Mouse (Mus musculus) forebrain, postnatal 0 days (tissue): Measurements from ENCODE around the gene Ugt1a5. TPM values are rescaled to one million over a fixed set of nuclear protein-coding genes. Genes with fewer than 3 reads are reported as not detected.

ENCODE experiments used
- ATAC-seq: fragments of 200-750 bp; cut with Nextera tagmentation; 2 replicates; pipeline ENCODE4 v1.8.0; 2017; ENCODE audit warnings: mild to moderate bottlenecking, moderate library complexity
- DNase-seq: peaks from one replicate; pipeline ENCODE4 v3.0.0-alpha.2; 2015
- H3K27ac ChIP-seq: fragments of 300-500 bp; sonication (generic); 2 replicates; pipeline ENCODE4 v1.5.1; 2014; ENCODE audit warnings: low read depth, mild to moderate bottlenecking, antibody characterized with exemption, low read length, moderate library complexity, mixed read lengths
- H3K27me3 ChIP-seq: fragments of 300-500 bp; sonication (generic); 2 replicates; pipeline ENCODE4 v1.6.1; 2014; ENCODE audit warnings: mild to moderate bottlenecking, low read length, mixed read lengths; ENCODE audit not compliant: insufficient read depth
- H3K36me3 ChIP-seq: fragments of 300-500 bp; sonication (generic); 2 replicates; pipeline ENCODE4 v1.6.1; 2014; ENCODE audit warnings: mild to moderate bottlenecking, moderate library complexity; ENCODE audit not compliant: insufficient read depth
- H3K4me1 ChIP-seq: fragments of 300-500 bp; sonication (generic); 2 replicates; pipeline ENCODE4 v1.6.1; 2014; ENCODE audit warnings: antibody characterized with exemption; ENCODE audit not compliant: insufficient read depth
- H3K4me2 ChIP-seq: fragments of 300-500 bp; sonication (generic); 2 replicates; pipeline ENCODE4 v1.6.1; 2014; ENCODE audit warnings: low read depth, mild to moderate bottlenecking, moderate library complexity
- H3K4me3 ChIP-seq: fragments of 300-500 bp; sonication (generic); 2 replicates; pipeline ENCODE4 v1.5.1; 2014; ENCODE audit warnings: low read depth, low read length, mixed read lengths
- H3K9ac ChIP-seq: fragments of 300-500 bp; sonication (generic); 2 replicates; pipeline ENCODE4 v1.6.1; 2014; ENCODE audit warnings: mild to moderate bottlenecking
- H3K9me3 ChIP-seq: fragments of 300-500 bp; sonication (generic); 2 replicates; pipeline ENCODE4 v1.6.1; 2016; ENCODE audit warnings: low read length
- CTCF ChIP-seq: sonication (generic); IDR thresholded peaks from 2 replicates; pipeline ENCODE4 v1.5.1; 2016; ENCODE audit warnings: antibody characterized with exemption, control low read depth, low read depth
- WGBS: fragments of 180-500 bp; shearing (Covaris S2); extraction: QIAGEN DNeasy Blood & Tissue Kit; methylation state at CpG from one replicate; pipeline ENCODE4 v1.1.7; 2014; 5-methylcytosine and 5-hydroxymethylcytosine counted together
- polyA plus RNA-seq: library from polyadenylated mRNA; unstranded; fragments of >200 nt; fragmentation: Nextera tagmentation; extraction: Ambion mirVana; gene quantifications from 2 replicates; pipeline ENCODE4 v1.2.1, GENCODE M21; 2015
- total RNA-seq: library from RNA; depleted of rRNA; stranded (reverse); fragments of >200 nt; gene quantifications from 2 replicates; pipeline ENCODE4 v1.2.3, GENCODE M21; 2014

The Ugt1a5 gene
- total and polyA plus RNA-seq, 2 experiments from 2014 or later: not detected

DNA sequence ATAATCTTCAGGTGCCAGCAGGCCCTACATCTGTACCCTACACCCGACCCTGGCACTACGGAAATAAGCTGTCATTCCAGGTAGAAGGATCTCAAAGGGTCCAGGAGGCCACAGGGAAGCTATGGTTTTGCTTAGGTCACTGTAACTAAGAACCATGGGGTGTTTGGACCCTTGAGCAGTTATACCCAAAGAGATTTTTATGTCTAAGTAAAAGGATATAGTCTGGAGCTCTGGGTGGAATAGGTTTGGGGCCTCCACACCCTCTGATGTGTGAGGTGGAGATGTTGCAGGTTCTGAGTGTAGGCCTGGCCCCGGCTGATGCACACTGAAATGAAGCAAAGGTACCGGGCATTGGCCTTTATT lies 68.4 kb downstream of the Ugt1a5 start:
- WGBS: 64% methylated on average over 4 of the region's 4 CpGs
- no peak for DNase-seq
- no peak for TF ChIP-seq CTCF
- Histone ChIP-seq H3K9me3 (peaks cover 98% of the 10 kb centered on the region), H3K36me3 (no peaks in the 10 kb centered on the region), H3K4me2 (no peak overlapping the region), H3K4me3 (no peak overlapping the region), H3K27me3 (no peaks in the 10 kb centered on the region), H3K9ac (no peak overlapping the region), H3K27ac (no peak overlapping the region), H3K4me1 (no peaks in the 10 kb centered on the region)
- no peak for ATAC-seq

DNA sequence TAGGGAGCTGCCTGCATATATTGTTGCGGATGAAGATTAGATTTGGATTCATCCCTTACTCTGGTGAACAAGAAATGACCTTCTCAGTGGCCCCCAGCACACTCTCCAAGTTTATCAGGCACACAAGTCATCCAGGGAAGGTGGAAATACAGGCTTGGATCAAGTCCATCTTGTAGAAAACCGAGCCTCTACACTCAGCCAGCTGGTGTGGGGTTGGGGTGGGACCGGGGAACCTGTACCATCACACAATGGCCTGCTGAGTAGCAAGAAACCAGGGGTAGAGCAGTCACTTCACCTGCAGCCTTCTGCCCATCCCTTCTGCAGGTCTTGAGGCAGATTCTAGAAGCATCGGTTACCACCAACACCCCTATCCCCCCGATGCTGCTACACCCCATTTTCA lies 68.8 kb downstream of the Ugt1a5 start:
- Histone ChIP-seq H3K36me3 (no peaks in the 10 kb centered on the region), H3K9me3 (peaks cover 98% of the 10 kb centered on the region), H3K27ac (no peak overlapping the region), H3K4me3 (no peak overlapping the region), H3K9ac (no peak overlapping the region), H3K4me1 (no peaks in the 10 kb centered on the region), H3K27me3 (no peaks in the 10 kb centered on the region), H3K4me2 (no peak overlapping the region)
- no peak for ATAC-seq
- no peak for DNase-seq
- no peak for TF ChIP-seq CTCF
- 48% methylated on average over 5 of the region's 5 CpGs for WGBS

DNA sequence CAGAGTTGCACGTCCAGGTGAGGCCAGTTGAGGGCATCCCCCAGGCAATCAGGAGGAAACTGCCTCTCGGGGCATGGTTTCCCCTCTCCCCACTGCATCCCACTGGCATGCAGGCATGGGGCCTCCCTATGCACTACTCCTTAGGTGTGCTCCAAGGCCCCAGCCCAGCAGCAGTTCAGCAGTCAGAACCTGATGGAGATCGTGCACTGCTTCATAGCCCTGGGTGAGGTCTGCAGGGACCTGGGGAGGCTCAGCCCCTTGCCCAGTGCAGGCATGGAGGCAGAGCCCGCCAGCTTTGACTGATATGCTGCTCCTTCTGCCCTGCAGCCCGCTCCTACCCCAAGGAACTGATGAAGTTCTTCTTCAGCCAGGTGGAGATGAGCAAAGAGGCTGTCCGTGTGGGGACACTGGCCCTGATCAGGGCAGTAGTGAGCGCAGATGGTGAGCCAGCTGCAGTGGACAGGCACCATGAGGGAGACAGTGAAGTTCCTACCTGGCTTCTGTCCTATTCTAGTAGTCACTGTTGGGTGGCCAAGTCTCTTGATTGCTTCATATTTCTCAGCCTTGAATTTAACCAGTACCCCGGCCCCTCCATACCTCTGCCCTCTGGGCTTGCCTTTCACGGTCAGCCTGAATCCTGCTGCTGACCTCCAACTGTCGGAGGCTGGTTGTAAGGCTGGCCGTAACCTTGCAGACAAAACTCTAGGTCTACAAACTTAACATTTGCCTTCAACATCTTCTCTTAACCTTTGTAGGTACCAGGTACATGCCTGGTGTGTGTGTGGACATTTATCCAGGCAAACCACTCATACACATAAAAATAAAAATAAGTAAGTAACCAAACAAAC lies 69.5 kb downstream of the Ugt1a5 start:
- Histone ChIP-seq H3K4me3 (no peak overlapping the region), H3K9ac (no peak overlapping the region), H3K9me3 (peaks cover 98% of the 10 kb centered on the region), H3K36me3 (no peaks in the 10 kb centered on the region), H3K4me1 (no peaks in the 10 kb centered on the region), H3K27ac (no peak overlapping the region), H3K27me3 (no peaks in the 10 kb centered on the region), H3K4me2 (no peak overlapping the region)
- no peak for TF ChIP-seq CTCF
- no peak for DNase-seq
- ATAC-seq: no peak
- 64% methylated on average over 11 of the region's 11 CpGs for WGBS

DNA sequence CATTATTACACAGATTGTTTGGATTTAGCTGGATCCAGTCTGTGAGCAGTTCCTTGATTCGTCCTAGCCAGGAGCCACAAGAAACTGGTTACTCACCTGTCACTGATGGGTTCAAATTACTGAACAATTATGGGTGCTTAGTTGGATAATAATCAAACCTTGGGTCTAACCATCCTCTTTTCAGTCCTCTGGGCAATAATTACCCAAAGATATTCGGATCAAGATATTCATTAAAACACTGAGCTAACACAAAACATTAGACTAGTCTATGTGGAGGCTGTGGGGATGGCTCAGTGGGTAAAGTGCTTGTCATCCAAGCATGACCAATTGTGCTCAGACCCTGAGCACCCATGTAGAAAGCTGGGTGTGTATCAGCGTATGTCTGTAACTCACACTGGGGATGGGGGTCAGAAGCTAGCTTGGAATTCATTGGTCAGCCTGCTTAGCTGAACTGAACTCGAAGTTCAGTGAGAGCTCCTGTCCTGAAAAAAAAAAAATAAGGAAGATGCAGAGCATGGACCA lies 70.1 kb downstream of the Ugt1a5 start:
- no peak overlapping the region for H3K9ac ChIP-seq
- ATAC-seq: no peak
- 60% methylated on average over 4 of the region's 4 CpGs for WGBS
- peaks cover 98% of the 10 kb centered on the region for H3K9me3 ChIP-seq
- H3K4me2 ChIP-seq: no peak overlapping the region
- no peaks in the 10 kb centered on the region for H3K27me3 ChIP-seq
- no peak for TF ChIP-seq CTCF
- no peak for DNase-seq
- H3K4me3 ChIP-seq: no peak overlapping the region
- H3K27ac ChIP-seq: no peak overlapping the region
- no peaks in the 10 kb centered on the region for H3K36me3 ChIP-seq
- no peaks in the 10 kb centered on the region for H3K4me1 ChIP-seq

DNA sequence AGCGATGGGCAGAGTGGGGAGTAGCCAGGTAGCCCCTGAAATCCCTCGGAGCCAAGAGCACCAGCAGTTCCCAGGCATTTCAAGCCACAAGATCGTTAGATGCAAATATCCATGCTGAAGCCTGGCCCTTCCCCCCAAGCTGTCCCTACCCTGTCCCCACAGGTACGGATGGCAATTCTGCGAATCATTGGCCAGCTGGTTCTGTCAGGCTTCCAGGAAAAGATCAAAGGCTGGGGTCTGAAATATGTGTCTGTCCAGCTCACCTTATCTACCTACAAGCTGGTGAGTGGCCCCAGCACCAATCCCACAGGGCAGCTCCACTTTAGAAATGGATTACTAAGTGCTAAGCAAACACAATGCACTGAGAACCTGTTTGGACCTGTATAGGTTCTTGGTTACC lies 71.5 kb downstream of the Ugt1a5 start:
- H3K9me3 ChIP-seq: peaks cover 98% of the 10 kb centered on the region
- 79% methylated on average over 5 of the region's 5 CpGs for WGBS
- no peak overlapping the region for H3K4me3 ChIP-seq
- no peaks in the 10 kb centered on the region for H3K36me3 ChIP-seq
- no peak overlapping the region for H3K9ac ChIP-seq
- H3K4me2 ChIP-seq: no peak overlapping the region
- H3K4me1 ChIP-seq: no peaks in the 10 kb centered on the region
- ATAC-seq: no peak
- no peak overlapping the region for H3K27ac ChIP-seq
- DNase-seq: no peak
- H3K27me3 ChIP-seq: no peaks in the 10 kb centered on the region
- no peak for TF ChIP-seq CTCF

DNA sequence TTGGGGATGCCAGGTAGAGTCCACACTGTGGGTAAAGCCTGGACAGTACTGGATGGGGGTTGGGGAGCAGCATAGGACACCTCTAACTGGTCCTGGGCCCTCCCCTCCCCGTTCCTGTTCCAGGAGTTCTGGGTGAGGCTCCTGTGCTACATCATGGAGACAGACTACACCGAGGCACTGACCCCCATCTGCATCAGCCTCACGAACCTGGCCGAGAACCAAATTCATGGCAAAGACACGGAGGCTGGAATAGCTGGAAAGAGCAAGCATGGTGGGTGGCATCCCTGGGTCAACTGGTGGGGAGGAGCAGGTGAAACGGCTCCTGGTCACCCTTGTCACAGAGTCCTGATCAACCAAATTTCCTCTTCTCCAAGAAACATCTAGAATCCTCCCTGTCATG lies 73.0 kb downstream of the Ugt1a5 start:
- ATAC-seq (no peak), DNase-seq (no peak)
- Histone ChIP-seq H3K9ac (no peak overlapping the region), H3K27ac (no peak overlapping the region), H3K36me3 (no peaks in the 10 kb centered on the region), H3K27me3 (no peaks in the 10 kb centered on the region), H3K4me1 (no peaks in the 10 kb centered on the region), H3K9me3 (peaks cover 97% of the 10 kb centered on the region), H3K4me2 (no peak overlapping the region), H3K4me3 (no peak overlapping the region)
- no peak for TF ChIP-seq CTCF
- WGBS: 81% methylated on average over 6 of the region's 6 CpGs

DNA sequence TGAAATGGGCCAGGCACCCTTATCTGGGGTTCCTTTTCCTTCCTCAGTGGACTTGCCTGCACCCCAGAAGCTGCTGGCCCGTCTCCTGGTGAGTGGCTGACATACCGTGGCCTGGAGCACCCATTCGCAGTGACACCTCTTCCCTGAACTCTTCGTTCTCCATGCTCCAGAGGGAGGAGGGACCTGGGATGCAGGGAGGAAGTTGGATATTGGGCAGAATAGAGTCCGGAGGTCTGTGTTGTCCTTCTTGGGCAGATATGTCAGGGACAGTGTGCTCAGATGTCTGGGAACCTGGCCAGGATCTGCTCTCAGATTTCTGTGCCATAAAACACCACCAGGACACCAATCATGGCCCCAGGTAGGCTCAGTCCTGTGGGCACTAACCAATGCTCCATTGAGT lies 74.3 kb downstream of the Ugt1a5 start:
- no peaks in the 10 kb centered on the region for H3K36me3 ChIP-seq

More for the DNA sequence above, 74.3 kb downstream of the Ugt1a5 start:
- WGBS: 75% methylated on average over 5 of the region's 5 CpGs
- Histone ChIP-seq H3K27ac (no peak overlapping the region), H3K4me3 (no peak overlapping the region), H3K4me1 (no peaks in the 10 kb centered on the region), H3K9me3 (peaks cover 97% of the 10 kb centered on the region), H3K27me3 (no peaks in the 10 kb centered on the region), H3K9ac (no peak overlapping the region), H3K4me2 (no peak overlapping the region)
- no peak for TF ChIP-seq CTCF
- no peak for ATAC-seq
- DNase-seq: no peak
